Mouse (Mus musculus) mouse trophoblast stem cell (cell line): ENCODE data around the gene Setd5.

Experiments used
- in situ Hi-C, 2 experiments: fragments of 300-500 bp; cut with MseI, MboI; formaldehyde crosslinking; loops; 2 replicates in 1 of 2; 3 replicates in 1 of 2; pipeline ENCODE4 v1.15.1; 2025

Gene Setd5

DNA sequence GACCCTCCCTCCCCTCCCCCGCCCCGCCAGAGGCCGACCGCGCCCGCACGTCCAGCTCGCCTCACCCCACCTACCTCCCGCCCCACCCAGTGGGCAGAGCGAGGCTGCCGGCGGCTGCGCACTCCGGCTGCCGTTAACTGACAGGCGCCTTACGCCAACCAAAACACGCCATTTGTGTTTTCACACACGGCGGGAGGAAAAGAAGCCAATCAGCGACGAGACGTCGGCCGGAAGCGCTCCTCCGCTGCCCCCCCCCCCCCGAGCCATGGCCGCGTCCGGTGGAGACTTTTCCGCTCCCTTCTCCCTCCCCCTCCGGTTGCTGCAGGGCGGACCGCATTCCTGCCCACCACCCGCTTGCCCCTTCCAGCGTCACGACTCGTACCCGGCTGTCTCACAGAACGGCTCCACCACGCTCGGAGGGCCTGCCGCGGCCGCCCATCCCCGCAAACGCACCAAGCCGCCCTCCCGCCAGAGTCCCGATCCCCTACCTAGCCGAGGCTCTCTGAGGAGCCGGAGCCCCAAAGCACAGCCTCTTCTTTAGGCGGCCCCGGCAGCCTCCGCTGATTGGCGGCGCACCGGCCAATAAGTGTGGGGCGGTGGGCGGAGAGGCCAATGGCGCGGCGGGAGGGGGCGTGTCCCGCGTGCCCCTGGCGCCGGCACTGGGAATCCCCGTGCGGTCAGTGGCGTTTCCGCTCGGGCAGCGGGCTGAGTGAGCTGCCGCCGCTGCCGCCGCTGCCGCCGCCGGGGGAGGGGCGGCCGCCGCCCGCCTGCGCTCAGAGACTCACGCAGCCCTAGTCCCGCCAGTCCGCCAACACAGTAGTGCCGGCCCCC lies at the start of gene Setd5:
Setd5 (plus strand) TSS at position 680 of the 831 bp plus-strand sequence.
- in situ Hi-C loops, result no loop called here

DNA sequence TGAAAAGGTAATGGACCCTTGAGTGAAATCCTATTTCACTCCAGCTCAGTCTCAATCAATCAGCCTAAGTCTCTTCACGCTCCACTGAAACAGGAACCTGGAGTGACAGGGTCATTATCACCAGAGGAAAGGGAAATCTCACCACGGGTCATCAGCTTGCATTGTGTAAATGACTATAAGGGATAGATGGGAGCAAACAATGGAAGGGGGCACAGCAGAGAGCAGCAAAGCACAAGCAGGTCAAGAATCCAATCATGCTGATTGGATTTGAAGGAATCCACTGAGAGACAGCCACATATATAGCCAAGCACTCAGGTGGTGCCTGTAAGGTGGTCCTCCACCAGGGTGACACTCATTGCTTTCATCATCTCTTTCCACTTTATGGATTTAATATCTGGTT lies 49.7 kb upstream of the Setd5 start:
- in situ Hi-C loops, result no loop called here

DNA sequence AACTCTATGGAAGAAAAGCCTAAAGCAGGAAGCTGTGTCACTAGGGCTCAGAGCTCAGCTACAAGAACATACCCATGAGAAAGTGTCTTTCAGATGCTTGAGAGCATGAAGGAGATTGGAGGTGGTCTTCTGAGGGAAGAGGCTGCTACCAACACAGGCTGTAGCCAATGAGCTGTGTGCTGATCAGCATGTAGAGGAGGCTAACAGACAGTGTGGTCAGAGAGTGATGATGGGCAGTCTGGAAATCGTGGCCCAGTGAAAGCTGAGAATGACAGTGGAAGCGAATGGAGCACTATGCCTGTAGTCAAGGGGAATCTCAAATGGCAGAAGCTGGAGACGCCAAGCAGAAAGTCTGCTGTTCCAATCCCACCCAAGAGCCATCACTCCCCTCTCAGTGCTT lies 48.2 kb upstream of the Setd5 start:
- in situ Hi-C loops, result no loop called here

DNA sequence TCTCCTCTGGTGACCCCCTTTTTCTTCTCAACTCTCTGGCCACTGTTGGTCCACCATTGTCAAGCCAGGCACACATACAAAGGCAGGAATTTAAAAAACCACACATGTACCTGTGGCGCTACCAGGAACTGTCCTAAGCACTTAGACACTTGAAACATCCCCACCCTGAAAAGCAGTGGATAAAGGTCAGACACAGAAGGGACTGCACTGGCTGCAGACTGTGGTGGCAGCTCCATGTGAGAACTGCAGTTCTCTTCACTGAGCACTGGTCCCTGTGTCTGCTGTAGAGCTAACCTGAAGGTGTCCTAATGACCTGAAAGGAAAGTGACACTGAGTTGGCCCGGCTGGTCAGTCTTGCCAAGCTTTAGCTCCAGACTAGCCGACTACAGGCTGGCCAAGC lies 46.6 kb upstream of the Setd5 start:
- in situ Hi-C loops, result no loop called here

DNA sequence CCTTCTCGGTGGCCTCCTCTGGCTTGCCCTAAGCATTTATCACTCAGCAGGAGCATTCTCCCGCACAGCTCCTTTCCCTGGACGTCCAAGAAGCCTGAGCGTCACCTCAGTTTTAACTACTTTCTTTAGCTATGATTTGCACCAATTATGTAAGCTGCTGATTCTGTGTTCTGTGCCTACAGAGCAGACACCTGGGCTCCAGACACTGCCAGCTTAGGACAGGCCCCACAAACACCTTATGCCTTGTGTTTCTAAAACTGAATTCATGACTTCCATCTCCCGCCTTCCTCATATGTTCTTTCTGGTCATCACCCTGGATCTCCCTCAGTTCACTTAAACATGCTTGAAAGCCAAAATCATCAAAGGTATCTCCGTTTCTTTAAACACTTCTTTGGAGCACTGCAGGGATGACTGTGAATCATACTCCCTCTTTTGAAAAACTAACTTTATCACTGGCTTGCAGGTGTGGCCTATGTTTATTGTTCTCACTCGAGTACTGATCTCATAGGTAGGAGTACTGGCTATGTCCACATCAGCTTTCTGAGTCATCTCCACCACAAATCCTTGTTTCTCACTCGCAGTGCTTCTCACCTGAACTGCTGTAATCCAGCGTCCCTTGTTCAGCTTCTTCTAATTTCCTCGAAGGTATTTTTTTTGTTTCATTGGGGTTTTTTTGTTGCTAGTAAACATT lies 46.0 kb upstream of the Setd5 start:
- in situ Hi-C loops, result no loop called here

DNA sequence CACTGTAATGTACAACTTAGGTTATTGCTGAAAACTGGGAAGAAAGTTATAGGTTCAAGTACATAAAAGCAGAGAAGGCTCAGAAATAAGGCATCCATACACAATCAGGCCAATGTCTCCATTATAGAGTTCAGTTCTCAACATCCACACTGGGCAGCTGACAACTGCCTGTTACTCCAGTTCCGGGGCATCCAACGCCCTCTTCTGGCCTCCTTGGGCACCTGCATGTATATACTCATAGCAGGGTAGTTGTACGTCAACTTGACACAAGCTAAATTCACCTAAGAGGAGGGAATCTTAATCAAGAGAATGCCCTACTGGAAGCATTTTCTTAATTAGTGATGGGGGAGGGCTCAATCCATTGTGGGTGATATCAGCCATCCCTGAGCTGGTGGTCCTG lies 45.0 kb upstream of the Setd5 start:
- in situ Hi-C loops, result no loop called here

DNA sequence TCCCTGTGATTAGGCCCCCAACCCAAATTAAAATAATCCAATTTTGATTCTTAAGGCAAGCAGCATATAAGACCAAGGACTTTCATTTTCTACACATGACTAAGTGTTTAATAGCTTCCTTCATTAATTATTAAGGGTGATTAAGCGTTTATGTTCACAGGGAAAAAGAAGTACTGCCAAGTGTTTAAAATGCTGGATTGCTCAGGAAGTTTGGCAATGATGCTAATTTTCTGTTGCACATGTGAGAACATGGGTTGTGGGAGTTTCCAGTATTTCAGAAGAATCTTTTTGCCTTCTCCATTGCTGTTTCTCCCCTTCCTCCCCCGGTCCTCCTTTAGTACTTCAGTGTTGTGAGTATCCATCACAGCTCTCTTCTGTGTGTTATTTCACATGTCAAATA lies 44.0 kb upstream of the Setd5 start:
- in situ Hi-C loops, result no loop called here

DNA sequence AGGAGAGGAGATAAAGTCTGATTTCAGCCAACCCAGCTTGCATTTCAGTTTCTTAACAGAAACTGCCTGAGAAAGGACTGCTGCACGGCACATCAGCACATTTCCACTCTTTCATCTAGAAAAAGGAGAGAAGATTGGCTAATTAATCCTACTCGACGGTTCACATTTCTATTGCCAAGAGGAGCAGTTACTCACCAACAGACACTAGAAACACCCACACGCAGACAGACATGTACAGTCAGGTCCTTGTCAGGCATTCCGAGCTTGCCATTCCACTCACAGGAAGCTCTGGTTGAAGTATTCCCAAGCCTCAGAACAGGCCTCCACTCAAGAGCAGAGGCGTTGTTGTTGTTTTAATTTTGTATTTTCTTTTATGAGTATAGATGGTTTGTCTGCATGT lies 42.7 kb upstream of the Setd5 start:
- in situ Hi-C loops, result no loop called here

DNA sequence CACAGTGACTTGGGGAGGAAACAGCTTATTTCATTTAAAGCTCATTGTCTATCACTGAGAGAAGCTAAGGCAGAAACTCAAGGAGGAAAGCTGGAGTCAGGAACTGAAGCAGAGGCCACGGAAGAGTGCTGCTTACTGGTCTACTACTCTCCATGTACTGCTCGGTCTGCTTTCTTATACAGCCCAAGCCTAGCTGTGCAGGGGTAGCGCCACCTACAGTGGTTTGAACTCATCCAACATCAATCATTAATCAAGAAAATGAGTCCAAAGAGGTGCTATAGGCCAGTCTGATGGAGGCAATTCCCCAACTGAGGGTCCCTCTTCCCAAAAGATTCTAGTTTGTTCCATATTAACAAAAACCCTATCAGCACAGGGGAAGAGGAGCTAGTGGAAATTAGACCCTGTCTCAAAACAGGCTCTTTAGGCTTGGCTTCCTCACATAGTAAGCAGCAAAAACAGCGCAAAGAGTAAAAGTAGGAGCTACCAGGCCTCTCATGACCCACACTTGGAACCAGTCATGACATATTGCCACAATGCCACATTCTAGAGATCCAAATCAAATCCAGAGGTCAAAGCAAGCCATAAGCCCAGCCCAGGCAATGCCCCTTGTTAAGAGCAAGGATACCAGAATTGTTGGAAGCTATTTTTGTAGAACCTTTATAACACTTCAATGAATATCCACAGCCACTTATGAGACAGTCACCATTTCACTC lies 40.5 kb upstream of the Setd5 start:
- in situ Hi-C loops, result no loop called here

DNA sequence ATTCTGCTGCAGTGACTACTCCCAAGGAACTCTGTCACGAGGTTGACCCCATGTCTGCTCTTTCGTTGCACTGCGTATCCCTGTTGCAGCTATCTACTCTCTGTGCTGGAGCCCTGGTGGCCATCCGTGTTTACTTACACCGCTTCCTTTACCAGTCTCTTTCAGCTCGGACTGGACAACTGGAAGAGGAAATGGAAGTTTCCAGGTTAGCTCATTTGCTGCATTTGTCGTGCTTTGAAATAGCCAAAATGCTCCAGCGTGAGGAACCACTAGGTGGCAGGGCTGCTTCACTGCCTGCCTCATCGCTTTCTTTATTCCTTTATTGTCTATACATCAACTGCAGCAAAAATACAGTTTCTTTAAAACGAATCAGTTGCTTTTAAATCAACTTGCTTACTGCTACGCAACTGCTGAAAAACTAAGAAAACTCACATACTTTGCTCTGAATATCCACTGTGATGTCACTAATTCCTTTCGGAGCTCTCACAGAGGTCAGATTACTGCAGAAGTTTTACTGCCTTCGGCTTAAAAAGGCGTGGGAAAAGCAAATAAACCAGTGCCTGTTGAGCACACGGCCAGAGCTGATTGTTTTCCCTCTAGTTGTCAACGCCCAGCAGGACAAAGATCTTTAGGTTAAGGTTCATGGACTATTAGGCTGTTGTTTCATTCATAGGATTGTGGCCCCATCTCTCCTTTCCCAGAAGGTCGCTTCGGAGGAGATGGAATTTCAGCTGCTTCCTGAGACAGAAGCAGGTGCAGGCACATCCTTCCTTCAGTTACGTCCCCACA lies 39.0 kb upstream of the Setd5 start:
- in situ Hi-C loops, result no loop called here

DNA sequence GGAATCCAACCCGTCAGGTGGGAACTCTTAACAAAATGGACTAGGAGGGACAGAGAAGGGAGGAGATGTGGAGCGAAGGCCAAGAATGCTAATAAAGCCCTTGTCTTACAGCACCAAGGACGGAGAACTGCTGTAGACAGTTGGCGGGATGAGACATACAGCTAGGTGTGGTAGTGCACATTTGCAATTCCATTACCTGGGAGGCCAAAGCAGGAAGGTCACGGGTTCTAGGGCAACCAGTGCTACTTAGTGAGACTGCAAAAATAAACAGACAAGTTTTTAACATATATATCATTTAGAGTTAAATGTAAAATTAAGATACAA lies 38.5 kb upstream of the Setd5 start:
- in situ Hi-C loops, result no loop called here

DNA sequence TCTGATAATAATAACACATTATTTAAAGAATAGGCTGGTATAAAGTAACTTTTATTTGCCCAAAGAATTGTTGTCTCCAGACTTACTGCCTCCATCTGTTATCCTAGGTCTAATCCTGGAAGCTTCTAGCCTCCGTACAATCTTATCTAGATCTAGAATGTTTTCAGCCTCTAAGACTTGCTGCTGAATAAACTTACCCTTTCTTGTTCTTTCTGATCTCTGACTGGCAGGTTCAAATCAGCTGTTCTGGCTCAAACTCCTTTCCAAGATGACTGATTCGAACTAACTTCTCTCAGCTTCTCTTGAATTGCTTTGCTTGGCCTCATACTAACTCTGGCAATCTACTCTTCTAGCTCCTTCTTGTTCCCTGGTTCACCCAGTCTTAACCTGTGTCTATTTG lies 36.8 kb upstream of the Setd5 start:
- in situ Hi-C loops, result no loop called here

DNA sequence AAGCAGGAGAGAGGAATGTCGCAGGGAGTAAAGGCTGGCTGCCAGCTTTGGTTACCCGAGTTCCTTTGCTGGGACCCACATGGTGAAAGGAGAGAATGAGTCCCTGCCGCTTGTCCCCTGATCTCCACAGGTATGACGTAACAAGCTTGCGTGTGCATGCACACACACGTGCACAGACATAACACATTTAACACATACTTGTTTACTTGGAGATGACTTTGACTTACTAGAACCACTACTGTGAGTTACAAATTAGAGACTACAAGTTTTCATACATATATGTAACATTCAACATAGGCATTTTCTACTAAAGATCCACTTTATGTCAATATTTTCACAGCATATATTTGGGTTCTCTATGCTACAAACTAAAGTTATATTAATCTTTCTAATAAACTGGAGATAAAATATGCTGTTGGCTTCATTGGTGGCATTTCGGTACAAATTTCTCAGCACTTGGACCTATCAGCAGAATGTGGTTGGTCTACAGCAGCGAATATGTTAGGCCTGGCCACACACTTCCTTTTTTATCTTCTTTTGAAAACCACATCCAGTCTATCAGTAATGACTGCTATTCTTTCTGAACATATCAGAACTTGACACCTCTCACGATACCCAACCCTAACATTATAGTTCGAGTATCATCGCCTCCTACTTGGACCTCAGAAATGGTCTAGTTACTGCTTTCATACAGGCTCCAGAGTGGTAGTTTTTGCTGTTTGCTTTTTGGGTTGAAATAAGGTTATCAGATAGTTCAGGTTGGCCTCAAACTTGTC lies 35.8 kb upstream of the Setd5 start:
- in situ Hi-C loops, result no loop called here

DNA sequence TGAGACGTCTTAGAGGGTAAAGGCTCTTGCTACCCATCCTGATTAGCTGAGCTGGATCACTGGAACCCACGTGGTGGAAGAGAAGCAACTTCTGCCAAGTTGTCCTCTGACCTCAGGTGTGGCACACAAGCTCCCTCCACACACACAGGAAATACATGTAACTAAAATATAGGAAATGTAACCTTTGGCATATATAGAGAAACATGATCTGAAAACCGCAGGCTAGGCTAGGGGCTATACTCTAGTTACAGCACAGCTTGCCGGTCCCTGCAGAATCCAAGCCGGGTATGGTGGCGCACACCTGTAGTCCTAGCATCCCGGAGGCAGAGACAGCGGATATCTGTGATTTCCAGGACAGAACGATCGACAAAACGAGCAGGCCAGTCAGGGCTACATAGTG lies 31.6 kb upstream of the Setd5 start:
- in situ Hi-C loops, result no loop called here

DNA sequence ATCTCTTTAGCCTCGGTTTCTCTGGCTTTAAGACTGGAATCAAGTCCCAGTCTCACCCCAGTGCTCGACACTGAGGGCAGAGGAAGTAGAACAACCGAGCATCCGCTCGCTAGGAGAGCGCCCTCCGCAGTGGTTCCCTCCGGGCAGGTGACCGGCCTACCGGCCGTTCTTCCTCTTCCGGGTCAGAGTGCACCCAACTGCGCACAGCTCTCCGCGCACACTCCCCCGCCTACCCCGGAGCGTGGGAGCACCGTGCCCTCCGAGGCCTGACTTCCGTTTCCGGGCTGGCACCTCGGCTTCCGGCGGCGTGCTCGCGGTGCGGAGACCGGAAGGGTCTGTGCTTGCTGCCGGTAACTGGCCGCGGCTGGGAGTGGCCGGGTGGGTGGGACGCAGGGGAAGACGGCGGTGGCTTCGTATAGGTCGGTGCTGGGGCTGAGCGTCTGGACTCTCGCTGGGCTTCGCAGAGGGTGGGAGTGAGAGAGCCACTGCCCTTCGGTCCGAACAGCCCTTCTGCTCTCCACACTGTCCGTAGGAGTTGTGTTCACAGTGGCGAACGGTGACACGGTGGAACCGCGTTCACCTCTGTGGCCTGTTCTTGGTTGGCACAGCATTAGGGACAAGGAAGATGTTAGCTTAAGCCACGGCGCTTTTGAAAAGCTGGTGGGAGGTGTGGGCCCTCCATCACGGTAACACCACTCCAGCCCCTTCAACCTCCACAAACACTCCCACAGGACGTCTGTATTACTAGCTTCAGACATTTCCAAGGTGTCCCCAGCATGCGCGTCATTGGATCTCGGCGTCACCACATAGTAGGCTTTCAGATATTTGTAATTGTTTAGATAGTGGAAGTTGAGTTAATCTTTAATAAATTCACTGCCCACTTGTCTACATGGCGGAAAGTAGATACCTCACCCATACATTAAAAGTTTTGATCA lies 30.9 kb upstream of the Setd5 start, which contains the start of gene Thumpd3:
Thumpd3 (plus strand) TSS at position 185 of the 935 bp plus-strand sequence.
- in situ Hi-C loops, result no loop called here

DNA sequence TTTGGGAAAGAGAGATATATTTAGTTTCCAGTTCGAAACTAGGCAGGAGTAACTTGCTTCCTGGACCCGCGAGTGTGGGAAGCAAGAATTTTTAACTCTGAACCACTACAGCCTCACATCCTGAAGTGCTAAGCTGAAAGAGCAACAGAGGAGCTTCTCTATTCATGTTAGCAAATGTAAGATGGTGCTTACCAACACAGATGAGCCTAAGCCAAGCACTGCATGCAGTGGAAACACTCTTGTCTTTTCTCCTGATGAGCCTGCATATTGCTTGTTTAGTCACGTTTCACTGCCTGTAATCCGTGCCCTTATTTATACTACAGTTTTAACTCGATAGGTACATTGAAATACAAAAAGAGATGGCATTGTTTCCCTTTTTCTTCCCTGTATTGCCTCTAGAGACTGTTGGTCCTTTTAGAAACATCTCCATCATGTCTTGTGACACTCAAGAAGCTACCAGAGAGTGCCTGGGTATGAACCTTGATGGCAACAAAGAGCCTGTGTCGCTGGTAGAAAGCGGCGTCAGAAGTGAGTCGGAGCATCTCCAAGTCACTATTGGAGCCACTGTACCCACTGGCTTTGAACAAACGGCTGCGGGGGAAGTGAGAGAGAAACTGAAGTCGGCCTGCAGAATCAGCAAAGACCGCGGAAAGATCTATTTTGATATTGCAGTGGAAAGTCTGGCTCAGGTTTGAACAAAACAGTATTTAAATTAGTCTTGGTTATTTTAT lies 30.0 kb upstream of the Setd5 start:
- in situ Hi-C loops, result no loop called here

DNA sequence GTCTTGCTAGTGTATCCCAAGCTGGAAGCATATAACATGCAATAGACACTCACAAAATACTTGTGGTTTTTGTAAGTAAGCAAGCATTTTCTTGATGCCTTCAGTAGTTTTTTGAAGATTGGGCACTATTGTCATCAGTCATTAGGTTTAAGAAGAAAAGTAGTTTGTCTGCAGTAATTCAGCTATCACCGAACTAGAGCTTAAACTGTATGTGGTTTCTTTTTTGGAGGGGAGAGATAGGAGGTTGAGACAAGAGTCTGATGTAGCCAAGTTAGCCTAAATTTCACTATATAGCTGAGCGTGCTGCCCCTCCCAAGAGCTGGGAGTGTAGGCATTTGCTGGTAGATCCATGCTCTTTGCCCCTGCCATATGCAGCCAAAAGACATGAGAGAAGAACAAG lies 28.8 kb upstream of the Setd5 start:
- in situ Hi-C loops, result no loop called here

DNA sequence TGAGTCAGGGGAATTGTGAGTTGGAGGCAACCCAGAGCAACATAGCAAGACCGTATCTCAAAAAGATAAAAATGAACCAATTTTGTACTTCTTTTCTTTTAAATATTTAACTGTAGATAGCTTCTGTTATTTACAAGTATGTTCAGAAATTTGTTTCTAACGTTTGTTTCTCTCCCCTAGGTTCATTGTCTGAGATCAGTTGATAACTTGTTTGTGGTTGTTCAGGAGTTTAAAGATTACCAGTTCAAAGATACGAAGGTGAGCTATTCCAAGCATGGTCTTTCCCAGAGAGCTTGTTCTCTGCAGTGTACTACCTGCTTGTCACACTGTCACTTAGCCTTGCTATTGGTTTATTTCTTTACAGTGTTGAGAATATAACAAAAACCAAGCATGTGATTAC lies 28.0 kb upstream of the Setd5 start:
- in situ Hi-C loops, result no loop called here

DNA sequence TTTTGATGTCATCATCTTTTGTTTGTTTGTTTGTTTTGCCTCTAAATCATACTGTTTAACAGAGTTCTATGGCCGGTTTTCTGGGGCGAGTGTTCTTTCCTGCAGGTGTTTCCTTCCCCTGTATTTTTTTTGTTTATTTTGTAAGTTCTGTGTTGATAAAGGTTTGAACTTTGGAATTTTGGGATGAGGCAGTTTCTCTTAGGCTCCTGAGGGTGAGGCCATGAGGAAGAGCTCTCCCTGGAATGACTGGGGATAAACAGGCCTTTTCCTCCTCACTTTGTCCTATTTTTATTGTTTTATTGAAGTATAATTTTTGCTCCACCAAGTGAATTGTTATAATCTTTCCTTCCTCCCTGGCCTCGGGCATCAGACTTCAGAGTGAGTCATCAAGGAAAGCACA lies 24.2 kb upstream of the Setd5 start:
- in situ Hi-C loops, result no loop called here
